Mouse (Mus musculus) thymus, adult 2 months (tissue): Measurements from ENCODE around the gene Grxcr1. TPM values are rescaled to one million over a fixed set of nuclear protein-coding genes. Genes with fewer than 3 reads are reported as not detected.

Experiments used
- DNase-seq: peaks from one replicate; pipeline ENCODE4 v3.0.0; 2021
- H3K27ac ChIP-seq: fragments of 200-500 bp; 2 replicates; pipeline ENCODE4 v1.5.1; 2012; ENCODE audit warnings: low read length, control low read depth; ENCODE audit not compliant: control insufficient read depth, insufficient read depth
- H3K27me3 ChIP-seq: fragments of 200-500 bp; 2 replicates; pipeline ENCODE4 v1.6.1; 2012; ENCODE audit warnings: mild to moderate bottlenecking, low read length, moderate library complexity, mixed read lengths; ENCODE audit not compliant: control insufficient read depth, insufficient read depth
- H3K36me3 ChIP-seq: fragments of 200-500 bp; 2 replicates; pipeline ENCODE4 v1.6.1; 2012; ENCODE audit warnings: mild to moderate bottlenecking, low read length, moderate library complexity; ENCODE audit not compliant: control insufficient read depth, insufficient read depth
- H3K4me1 ChIP-seq: fragments of 200-500 bp; replicated peaks from 2 replicates; pipeline ENCODE4 v1.6.1; 2012; ENCODE audit warnings: low read length; ENCODE audit not compliant: control insufficient read depth, insufficient read depth
- H3K4me3 ChIP-seq: fragments of 200-500 bp; 2 replicates; pipeline ENCODE4 v1.5.1; 2012; ENCODE audit warnings: mild to moderate bottlenecking, low read length, control low read depth, moderate library complexity; ENCODE audit not compliant: control insufficient read depth, insufficient read depth
- CTCF ChIP-seq: fragments of 200-500 bp; IDR thresholded peaks from 2 replicates; pipeline ENCODE4 v1.5.1; 2012; ENCODE audit warnings: mild to moderate bottlenecking, control low read depth, low read length, moderate library complexity, borderline replicate concordance; ENCODE audit not compliant: control insufficient read depth, poor library complexity, insufficient read depth; ENCODE audit errors: extremely low read depth
- POLR2A ChIP-seq: fragments of 200-500 bp; IDR thresholded peaks from 2 replicates; pipeline ENCODE4 v1.6.1; 2012; ENCODE audit warnings: mild to moderate bottlenecking, low read length, control low read depth, moderate library complexity; ENCODE audit not compliant: control insufficient read depth, poor library complexity, insufficient read depth; ENCODE audit errors: extremely low read depth
- WGBS: fragments of 180-500 bp; shearing (Covaris S2); methylation state at CpG from one replicate; pipeline ENCODE4 v1.1.7; 2018; 5-methylcytosine and 5-hydroxymethylcytosine counted together
- polyA plus RNA-seq: library from polyadenylated mRNA; depleted of rRNA; stranded (reverse); fragments of >200 nt; gene quantifications from 2 replicates; pipeline ENCODE4 v1.2.3, GENCODE M21; 2012

Grxcr1 gene
- polyA plus RNA-seq, 1 experiment: not detected

- WGBS: 34% methylated on average over 3 of the region's 3 CpGs
- H3K4me1 ChIP-seq: no peaks in the 10 kb centered on the region
- DNase-seq: no peak
- no peak overlapping the region for H3K4me3 ChIP-seq
- H3K27ac ChIP-seq: no peak overlapping the region
- no peak for TF ChIP-seq POLR2A
- no peak for TF ChIP-seq CTCF
- H3K36me3 ChIP-seq: no peaks in the 10 kb centered on the region
- no peaks in the 10 kb centered on the region for H3K27me3 ChIP-seq
Measured at GRCm38 (mm10) chr5:68011569-68011968, 20.1 kb upstream of the Grxcr1 start.

GRCm38 (mm10) chr5:68012618-68013017 is 19.0 kb upstream of the Grxcr1 start:
- TF ChIP-seq CTCF: peak; percentile 60; the same call in 1 of the 2 replicates
- no peak for TF ChIP-seq POLR2A
- Histone ChIP-seq H3K4me1 (no peaks in the 10 kb centered on the region), H3K27ac (no peak overlapping the region), H3K36me3 (no peaks in the 10 kb centered on the region), H3K4me3 (no peak overlapping the region), H3K27me3 (no peaks in the 10 kb centered on the region)
- peak; percentile 76 for DNase-seq
- whole genome bisulfite sequencing: 5% methylated on average over 4 of the region's 4 CpGs

- H3K36me3 ChIP-seq: no peaks in the 10 kb centered on the region
- no peak for TF ChIP-seq CTCF
- no peak for TF ChIP-seq POLR2A
- WGBS: 82% methylated on average over 2 of the region's 2 CpGs
- no peak overlapping the region for H3K27ac ChIP-seq
- H3K4me1 ChIP-seq: no peaks in the 10 kb centered on the region
- H3K27me3 ChIP-seq: no peaks in the 10 kb centered on the region
- DNase-seq: no peak
- H3K4me3 ChIP-seq: no peak overlapping the region
Measured at GRCm38 (mm10) chr5:68020870-68021269, 10.8 kb upstream of the Grxcr1 start.

GRCm38 (mm10) chr5:68026658-68027422 is 4.8 kb upstream of the Grxcr1 start:
- Histone ChIP-seq H3K27ac (no peak overlapping the region), H3K4me3 (no peak overlapping the region), H3K36me3 (no peaks in the 10 kb centered on the region), H3K27me3 (no peaks in the 10 kb centered on the region), H3K4me1 (no peaks in the 10 kb centered on the region)
- WGBS: 92% methylated on average over 2 of the region's 2 CpGs
- DNase-seq: no peak
- TF ChIP-seq POLR2A: no peak
- no peak for TF ChIP-seq CTCF

- no peak for DNase-seq
- Histone ChIP-seq H3K4me1 (no peaks in the 10 kb centered on the region), H3K27me3 (no peaks in the 10 kb centered on the region), H3K4me3 (no peak overlapping the region), H3K36me3 (no peaks in the 10 kb centered on the region), H3K27ac (no peak overlapping the region)
- 89% methylated on average over 4 of the region's 4 CpGs for WGBS
- TF ChIP-seq POLR2A (no peak), CTCF (no peak)
Measured at GRCm38 (mm10) chr5:68027474-68027873, 4.2 kb upstream of the Grxcr1 start.

- DNase-seq: no peak
- Histone ChIP-seq H3K36me3 (no peaks in the 10 kb centered on the region), H3K27me3 (no peaks in the 10 kb centered on the region), H3K4me3 (no peak overlapping the region), H3K27ac (no peak overlapping the region), H3K4me1 (no peaks in the 10 kb centered on the region)
- WGBS: 38% methylated on average over 2 of the region's 2 CpGs
- TF ChIP-seq CTCF: no peak
- no peak for TF ChIP-seq POLR2A
Measured at GRCm38 (mm10) chr5:68033345-68033744, 1.7 kb downstream of the Grxcr1 start.
